Mouse (Mus musculus) CD4-positive helper T cell, adult 2 months (primary cell): ENCODE measurements around the gene Cacng2.
A peak's percentile ranks its signal among the peaks of the same experiment; 100 is the strongest.

Source experiments
- DNase-seq: peaks from one replicate; pipeline ENCODE4 v3.0.0-alpha.2; 2012; ENCODE audit warnings: low read depth, missing footprints, low spot score

Cacng2 gene

GRCm38 (mm10) chr15:78119704-78120103, at the start of gene Cacng2:
Cacng2 (minus strand) TSS chr15:78120028.
- peak; percentile 85 for DNase-seq

DNA sequence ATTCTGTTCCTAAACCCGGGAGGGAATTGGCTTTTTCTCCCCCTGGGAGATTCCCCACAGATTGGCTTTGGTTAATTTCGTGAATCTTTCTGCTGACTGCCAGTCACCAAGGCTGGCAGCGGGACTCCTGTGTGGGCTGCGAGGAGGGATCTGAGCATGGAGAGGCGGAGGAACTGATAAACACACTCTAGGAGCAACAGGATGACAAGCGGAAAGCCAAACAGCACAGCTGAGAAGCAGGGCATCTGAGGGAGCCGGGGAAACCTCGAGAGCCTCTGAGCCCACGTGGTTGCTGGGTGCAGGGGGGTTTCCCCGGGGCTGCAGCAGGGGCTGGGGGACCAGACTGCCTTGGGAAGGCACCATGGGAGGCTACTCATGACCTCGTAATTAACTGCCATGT, 49.7 kb upstream of the Cacng2 start:
- DNase-seq = no peak

DNA sequence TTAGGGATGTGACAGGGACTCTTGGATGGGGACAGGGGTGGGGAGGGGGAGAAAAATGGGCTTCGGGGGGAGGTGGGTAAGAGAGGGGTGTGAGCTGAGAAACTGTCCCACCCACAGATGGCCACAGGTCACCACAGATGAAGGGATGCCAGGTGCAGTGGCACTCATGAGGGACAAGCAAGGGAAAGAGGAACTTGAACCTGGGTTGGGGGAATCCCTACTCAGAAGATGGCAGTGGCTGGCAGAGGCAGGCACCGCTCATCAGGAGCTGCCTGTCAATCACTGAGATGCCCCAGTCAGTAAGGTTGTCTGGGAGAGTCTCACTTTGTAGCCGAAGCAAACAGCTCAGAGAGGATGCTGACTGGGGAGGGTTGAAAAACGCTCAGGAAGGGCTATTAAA, 45.5 kb upstream of the Cacng2 start:
- DNase-seq = no peak

DNA sequence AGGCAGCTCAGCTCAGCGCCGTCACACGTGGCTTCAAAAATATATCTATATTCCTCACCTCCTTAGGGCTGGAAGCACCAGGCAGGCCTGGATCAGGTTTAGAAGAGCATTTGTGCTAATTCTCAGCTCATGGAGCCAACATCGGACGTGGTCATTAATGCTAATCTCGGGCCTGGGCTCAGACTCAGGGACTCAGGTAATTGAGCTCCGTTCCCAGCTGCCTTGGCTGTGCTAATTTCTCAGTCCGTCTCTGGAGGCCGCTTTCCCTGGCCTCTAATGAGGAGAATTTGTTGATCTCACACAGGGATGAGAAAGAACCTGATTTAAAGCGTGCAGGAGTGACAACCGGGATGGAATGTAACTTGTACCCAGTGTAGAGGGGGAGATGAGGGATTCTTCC, 44.6 kb upstream of the Cacng2 start:
- DNase-seq = no peak

- DNase-seq = no peak
Observed at GRCm38 (mm10) chr15:78161946-78162345, 42.1 kb upstream of the Cacng2 start.

DNA sequence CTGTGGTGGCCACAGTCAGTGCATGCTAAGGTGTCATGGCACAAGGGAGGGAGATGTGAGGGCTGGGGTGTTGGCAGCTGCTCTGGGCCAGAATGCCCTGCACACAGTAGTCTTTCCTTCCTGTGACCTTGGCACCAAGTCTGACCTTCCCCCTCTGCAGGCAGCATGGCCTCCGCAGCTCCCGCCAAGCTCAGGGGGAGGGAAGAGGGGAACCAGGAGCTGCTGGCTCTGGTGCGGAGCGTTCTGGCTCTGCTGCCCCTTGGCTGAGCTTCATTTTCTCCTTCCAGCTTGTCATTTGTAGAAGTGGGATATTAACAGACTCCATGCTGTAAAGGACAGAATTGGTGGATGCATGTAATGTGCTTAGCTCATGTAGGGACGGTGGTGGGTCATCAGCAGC, 38.5 kb upstream of the Cacng2 start:
- no peak for DNase-seq

GRCm38 (mm10) chr15:78157824-78158223, 38.0 kb upstream of the Cacng2 start:
- no peak for DNase-seq

- DNase-seq = no peak
Observed at GRCm38 (mm10) chr15:78157330-78157729, 37.5 kb upstream of the Cacng2 start.

DNA sequence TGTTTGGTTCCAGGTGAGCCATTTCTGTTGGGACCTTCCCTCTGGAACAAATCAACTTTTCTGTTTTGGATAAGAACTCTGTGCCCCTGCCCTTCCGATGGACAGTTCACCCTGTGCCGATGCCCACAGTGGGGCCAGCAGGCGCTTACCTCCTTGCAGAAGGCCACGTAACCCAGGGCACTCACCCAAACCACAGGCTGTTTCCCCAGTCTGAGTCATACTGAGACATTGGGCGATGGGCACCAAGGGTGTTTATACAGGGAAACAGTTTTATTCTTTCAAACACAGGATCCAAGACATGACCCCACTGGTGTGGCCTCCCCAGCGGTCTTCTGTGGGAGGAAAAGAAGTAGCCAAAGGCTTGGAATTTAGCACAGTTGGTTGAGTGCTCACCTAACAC, 35.6 kb upstream of the Cacng2 start:
- no peak for DNase-seq

GRCm38 (mm10) chr15:78153045-78153775, 33.4 kb upstream of the Cacng2 start:
- DNase-seq = no peak

GRCm38 (mm10) chr15:78148565-78148964, 28.7 kb upstream of the Cacng2 start:
- no peak for DNase-seq

GRCm38 (mm10) chr15:78140226-78140625, 20.4 kb upstream of the Cacng2 start:
- no peak for DNase-seq

DNA sequence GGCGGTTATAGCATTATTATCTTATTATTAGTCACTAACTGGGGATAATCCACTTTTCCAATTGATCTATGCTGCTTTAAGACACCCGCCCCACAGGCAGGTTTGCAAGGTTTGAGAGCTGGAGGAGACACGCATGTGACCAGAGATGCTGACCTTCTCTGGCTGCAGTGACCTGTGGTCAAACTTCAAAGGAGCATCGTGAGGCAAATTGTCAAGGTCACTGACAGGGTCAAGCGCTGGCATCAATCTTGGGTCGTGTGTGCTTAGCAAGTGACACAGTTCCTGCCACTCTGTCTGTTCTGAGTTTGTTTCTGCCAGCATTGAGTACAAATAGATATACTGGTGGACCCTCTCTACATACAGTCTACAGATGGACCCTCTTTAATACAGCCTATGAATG, 14.8 kb upstream of the Cacng2 start:
- no peak for DNase-seq

- no peak for DNase-seq
Observed at GRCm38 (mm10) chr15:78133389-78133788, 13.6 kb upstream of the Cacng2 start.

DNA sequence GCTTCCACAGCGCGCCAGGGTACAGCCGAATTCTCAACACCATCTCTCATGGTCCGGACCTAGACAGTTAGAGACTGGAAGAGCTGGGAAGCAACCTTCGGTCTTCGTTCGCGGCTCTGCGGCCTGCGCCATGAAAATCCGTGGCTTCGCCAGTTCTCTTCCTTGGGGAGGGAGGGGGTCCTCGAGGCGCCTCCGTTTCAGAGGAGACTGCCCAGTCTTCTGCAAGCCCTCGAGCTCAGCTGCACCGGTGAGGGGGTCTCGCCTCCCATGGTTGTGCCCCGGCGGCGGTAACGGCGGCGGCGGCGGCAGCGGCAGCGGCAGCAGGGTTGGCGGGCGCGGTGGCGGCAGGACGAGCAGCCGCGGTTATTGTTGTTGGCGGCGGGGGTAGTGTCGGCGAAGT, 580 bp downstream of the Cacng2 start:
- no peak for DNase-seq

GRCm38 (mm10) chr15:78118275-78118995, 1.4 kb downstream of the Cacng2 start:
- DNase-seq = no peak

GRCm38 (mm10) chr15:78117731-78118130, 2.1 kb downstream of the Cacng2 start:
- DNase-seq = no peak

DNA sequence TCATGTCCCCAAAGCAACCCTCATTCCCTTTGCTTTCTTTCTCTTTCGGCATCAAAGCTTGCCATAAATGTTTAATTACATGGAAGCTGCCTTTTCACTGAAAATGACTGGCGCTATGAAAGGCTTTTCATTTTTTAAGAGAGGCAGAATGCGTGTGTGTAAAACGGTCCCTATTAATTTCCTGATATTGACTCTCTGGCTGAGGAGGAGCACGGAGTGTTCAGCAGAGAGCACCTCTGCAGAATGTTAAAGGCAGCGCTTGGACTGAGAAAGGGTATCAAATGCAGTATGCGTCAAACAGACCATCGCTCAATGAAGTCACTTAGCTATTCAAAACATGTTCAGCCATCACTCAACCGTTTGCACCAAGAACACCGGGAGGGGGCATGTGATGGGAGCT, 2.9 kb downstream of the Cacng2 start:
- no peak for DNase-seq

GRCm38 (mm10) chr15:78116244-78116643, 3.6 kb downstream of the Cacng2 start:
- no peak for DNase-seq

DNA sequence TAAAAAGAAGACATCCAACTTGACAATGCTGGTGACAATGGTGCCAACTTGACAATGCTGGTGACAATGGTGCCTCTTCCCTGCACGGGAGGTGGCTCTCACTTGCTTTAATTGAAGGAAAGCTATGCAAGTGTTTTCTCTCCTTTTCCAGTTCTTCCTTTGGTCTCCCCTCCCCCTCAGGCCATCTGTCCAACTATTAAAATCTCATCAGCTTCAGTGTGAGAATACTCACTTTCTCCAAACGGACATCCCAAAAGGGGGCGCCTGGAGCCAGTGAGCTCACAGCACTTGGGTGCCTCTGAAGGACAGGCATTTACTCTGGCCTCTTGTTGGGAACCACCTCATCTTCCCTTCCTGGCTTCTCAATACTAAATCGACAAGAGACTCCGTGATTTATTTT, 20.3 kb downstream of the Cacng2 start:
- DNase-seq = no peak

GRCm38 (mm10) chr15:78096004-78096403, 23.8 kb downstream of the Cacng2 start:
- no peak for DNase-seq

GRCm38 (mm10) chr15:78093597-78093996, 26.2 kb downstream of the Cacng2 start:
- DNase-seq = no peak

- DNase-seq = no peak
Observed at GRCm38 (mm10) chr15:78082841-78083572, 36.8 kb downstream of the Cacng2 start.
